Mouse (Mus musculus): Measurements from ENCODE around the gene Gm5728. TPM values are rescaled to one million over a fixed set of nuclear protein-coding genes. Genes with fewer than 3 reads are reported as not detected.
"Not testable (repeated sequence)": the region's sequence is repeated elsewhere in the genome, so short reads cannot be mapped to it uniquely, and the experiment has no call there.

The Gm5728 gene
- total RNA-seq (2014; rRNA removed): not detected in 2 replicates
- not detected in 2 replicates for polyA plus RNA-seq (2015; fragmentation: Nextera tagmentation; extraction: Ambion mirVana)

GRCm38 (mm10) chr7:20375310-20375709 is at the start of gene Gm5728:
Gene Gm5728, minus strand, starts transcription at chr7:20375410.
- H3K4me1 ChIP-seq (ENCODE audit: insufficient read depth, low read length); H3K27ac ChIP-seq; H3K4me3 ChIP-seq (ENCODE audit: low read length); H3K4me2 ChIP-seq (ENCODE audit: low read depth, low read length); DNase-seq (ENCODE audit: low spot score); H3K27me3 ChIP-seq (ENCODE audit: insufficient read depth, low read length); H3K36me3 ChIP-seq (ENCODE audit: insufficient read depth, low read length); ATAC-seq; H3K9ac ChIP-seq (replicated peaks; ENCODE audit: low read length); H3K9me3 ChIP-seq (ENCODE audit: low read length): not testable (repeated sequence)
- no CpG with 5 or more reads among the region's 1 CpGs for WGBS

- no CpG with 5 or more reads among the region's 3 CpGs for WGBS
Observed at GRCm38 (mm10) chr7:20417642-20418041, 42.4 kb upstream of the Gm5728 start, which contains the start of gene Vmn1r100. Gene Vmn1r100, plus strand, starts transcription at chr7:20417942.

GRCm38 (mm10) chr7:20333965-20334364 is 41.2 kb downstream of the Gm5728 start, which contains the start of gene Gm4133:
Gene Gm4133, minus strand, starts transcription at chr7:20334065.
- H3K4me3 ChIP-seq (ENCODE audit: low read length); H3K4me2 ChIP-seq (ENCODE audit: low read depth, low read length); DNase-seq (ENCODE audit: low spot score); H3K27me3 ChIP-seq (ENCODE audit: insufficient read depth, low read length); H3K4me1 ChIP-seq (ENCODE audit: insufficient read depth, low read length); H3K9me3 ChIP-seq (ENCODE audit: low read length); H3K9ac ChIP-seq (replicated peaks; ENCODE audit: low read length); H3K36me3 ChIP-seq (ENCODE audit: insufficient read depth, low read length); ATAC-seq; H3K27ac ChIP-seq: not testable (repeated sequence)
- no CpG with 5 or more reads among the region's 2 CpGs for WGBS

More at GRCm38 (mm10) chr7:20417642-20418041, 42.4 kb upstream of the Gm5728 start, which contains the start of gene Vmn1r100:
- not testable (repeated sequence) for H3K4me2 ChIP-seq (ENCODE audit: low read depth, low read length); H3K27me3 ChIP-seq (ENCODE audit: insufficient read depth, low read length); H3K27ac ChIP-seq; H3K36me3 ChIP-seq (ENCODE audit: insufficient read depth, low read length); H3K4me3 ChIP-seq (ENCODE audit: low read length); H3K4me1 ChIP-seq (ENCODE audit: insufficient read depth, low read length); ATAC-seq; H3K9me3 ChIP-seq (ENCODE audit: low read length); DNase-seq (ENCODE audit: low spot score); H3K9ac ChIP-seq (replicated peaks; ENCODE audit: low read length)

Other genes with a start within 250 kb of the Gm5728 start
- not detected in 2 replicates for gene Vmn1r93, start 236.3 kb downstream of the Gm5728 start, total RNA-seq (2014; rRNA removed)
- not detected in 2 replicates for gene Vmn1r93, start 236.3 kb downstream of the Gm5728 start, polyA plus RNA-seq (2015; fragmentation: Nextera tagmentation; extraction: Ambion mirVana)
- gene Vmn1r94, start 207.0 kb downstream of the Gm5728 start, total RNA-seq (2014; rRNA removed): not detected in 2 replicates
- not detected in 2 replicates for gene Vmn1r94, start 207.0 kb downstream of the Gm5728 start, polyA plus RNA-seq (2015; fragmentation: Nextera tagmentation; extraction: Ambion mirVana)
- gene Vmn1r95, start 181.7 kb downstream of the Gm5728 start, total RNA-seq (2014; rRNA removed): not detected in 2 replicates
- gene Vmn1r95, start 181.7 kb downstream of the Gm5728 start, polyA plus RNA-seq (2015; fragmentation: Nextera tagmentation; extraction: Ambion mirVana): not detected in 2 replicates
- not detected in 2 replicates for gene Gm6164, start 169.8 kb downstream of the Gm5728 start, total RNA-seq (2014; rRNA removed)
- gene Gm6164, start 169.8 kb downstream of the Gm5728 start, polyA plus RNA-seq (2015; fragmentation: Nextera tagmentation; extraction: Ambion mirVana): not detected in 2 replicates
- gene Gm4498, start 141.6 kb downstream of the Gm5728 start, total RNA-seq (2014; rRNA removed): not detected in 2 replicates
- gene Gm4498, start 141.6 kb downstream of the Gm5728 start, polyA plus RNA-seq (2015; fragmentation: Nextera tagmentation; extraction: Ambion mirVana): not detected in 2 replicates
- gene Gm5890, start 112.6 kb downstream of the Gm5728 start, total RNA-seq (2014; rRNA removed): not detected in 2 replicates
- gene Gm5890, start 112.6 kb downstream of the Gm5728 start, polyA plus RNA-seq (2015; fragmentation: Nextera tagmentation; extraction: Ambion mirVana): not detected in 2 replicates
- not detected in 2 replicates for gene Gm4133, start 41.3 kb downstream of the Gm5728 start, total RNA-seq (2014; rRNA removed)
- not detected in 2 replicates for gene Gm4133, start 41.3 kb downstream of the Gm5728 start, polyA plus RNA-seq (2015; fragmentation: Nextera tagmentation; extraction: Ambion mirVana)
- not detected in 2 replicates for gene Vmn1r100, start 42.5 kb upstream of the Gm5728 start, total RNA-seq (2014; rRNA removed)
- gene Vmn1r100, start 42.5 kb upstream of the Gm5728 start, polyA plus RNA-seq (2015; fragmentation: Nextera tagmentation; extraction: Ambion mirVana): not detected in 2 replicates
- not detected in 2 replicates for gene Vmn1r101, start 67.2 kb upstream of the Gm5728 start, total RNA-seq (2014; rRNA removed)
- not detected in 2 replicates for gene Vmn1r101, start 67.2 kb upstream of the Gm5728 start, polyA plus RNA-seq (2015; fragmentation: Nextera tagmentation; extraction: Ambion mirVana)
- not detected in 2 replicates for gene Gm10670, start 99.5 kb upstream of the Gm5728 start, total RNA-seq (2014; rRNA removed)
- gene Gm10670, start 99.5 kb upstream of the Gm5728 start, polyA plus RNA-seq (2015; fragmentation: Nextera tagmentation; extraction: Ambion mirVana): not detected in 2 replicates
- not detected in 2 replicates for gene Vmn1r103, start 135.1 kb upstream of the Gm5728 start, total RNA-seq (2014; rRNA removed)
- not detected in 2 replicates for gene Vmn1r103, start 135.1 kb upstream of the Gm5728 start, polyA plus RNA-seq (2015; fragmentation: Nextera tagmentation; extraction: Ambion mirVana)
- gene Vmn1r104, start 158.4 kb upstream of the Gm5728 start, total RNA-seq (2014; rRNA removed): not detected in 2 replicates
- gene Vmn1r104, start 158.4 kb upstream of the Gm5728 start, polyA plus RNA-seq (2015; fragmentation: Nextera tagmentation; extraction: Ambion mirVana): not detected in 2 replicates
- gene Gm5726, start 170.3 kb upstream of the Gm5728 start, total RNA-seq (2014; rRNA removed): not detected in 2 replicates
- not detected in 2 replicates for gene Gm5726, start 170.3 kb upstream of the Gm5728 start, polyA plus RNA-seq (2015; fragmentation: Nextera tagmentation; extraction: Ambion mirVana)
- not detected in 2 replicates for gene Gm4141, start 200.8 kb upstream of the Gm5728 start, total RNA-seq (2014; rRNA removed)
- gene Gm4141, start 200.8 kb upstream of the Gm5728 start, polyA plus RNA-seq (2015; fragmentation: Nextera tagmentation; extraction: Ambion mirVana): not detected in 2 replicates
- gene Gm4513, start 223.6 kb upstream of the Gm5728 start, total RNA-seq (2014; rRNA removed): not detected in 2 replicates
- not detected in 2 replicates for gene Gm4513, start 223.6 kb upstream of the Gm5728 start, polyA plus RNA-seq (2015; fragmentation: Nextera tagmentation; extraction: Ambion mirVana)